Mouse (Mus musculus): ENCODE results near the gene Pxylp1. TPM values are rescaled to one million over a fixed set of nuclear protein-coding genes. Genes with fewer than 3 reads are reported as not detected.

Gene Pxylp1
- polyA plus RNA-seq, 1 experiment = 17.6 TPM

GRCm38 (mm10) chr9:96863539-96863938 lies 28.9 kb downstream of the Pxylp1 start:
- DNase-seq (ENCODE audit: extremely low spot score in 1 of 2, low spot score in 1 of 2) = no peak

GRCm38 (mm10) chr9:96862836-96863235 lies 29.6 kb downstream of the Pxylp1 start:
- no peak for DNase-seq (ENCODE audit: extremely low spot score in 1 of 2, low spot score in 1 of 2)

- peak in 1 of 2 experiments; percentile 50 for DNase-seq (ENCODE audit: extremely low spot score in 1 of 2, low spot score in 1 of 2)
These were observed 31.4 kb downstream of the Pxylp1 start for GRCm38 (mm10) chr9:96861092-96861487.

GRCm38 (mm10) chr9:96860380-96861091 lies 31.9 kb downstream of the Pxylp1 start:
- no peak for DNase-seq (ENCODE audit: extremely low spot score in 1 of 2, low spot score in 1 of 2)

GRCm38 (mm10) chr9:96859027-96859426 lies 33.4 kb downstream of the Pxylp1 start:
- DNase-seq (ENCODE audit: extremely low spot score in 1 of 2, low spot score in 1 of 2) = no peak

GRCm38 (mm10) chr9:96857838-96858237 lies 34.6 kb downstream of the Pxylp1 start:
- no peak for DNase-seq (ENCODE audit: extremely low spot score in 1 of 2, low spot score in 1 of 2)

- DNase-seq (ENCODE audit: extremely low spot score in 1 of 2, low spot score in 1 of 2) = no peak
These were observed 38.9 kb downstream of the Pxylp1 start for GRCm38 (mm10) chr9:96853300-96854186.

GRCm38 (mm10) chr9:96851634-96852033 lies 40.8 kb downstream of the Pxylp1 start:
- peak; percentile 68 to 80 for DNase-seq (ENCODE audit: extremely low spot score in 1 of 2, low spot score in 1 of 2)

GRCm38 (mm10) chr9:96851036-96851435 lies 41.4 kb downstream of the Pxylp1 start:
- DNase-seq (ENCODE audit: extremely low spot score in 1 of 2, low spot score in 1 of 2) = no peak

- DNase-seq (ENCODE audit: extremely low spot score in 1 of 2, low spot score in 1 of 2) = no peak
These were observed 43.5 kb downstream of the Pxylp1 start for GRCm38 (mm10) chr9:96849012-96849411.

- DNase-seq (ENCODE audit: extremely low spot score in 1 of 2, low spot score in 1 of 2) = no peak
These were observed 46.1 kb downstream of the Pxylp1 start for GRCm38 (mm10) chr9:96846361-96846760.

- DNase-seq (ENCODE audit: extremely low spot score in 1 of 2, low spot score in 1 of 2) = peak in 1 of 2 experiments; percentile 58
These were observed 47.7 kb downstream of the Pxylp1 start for GRCm38 (mm10) chr9:96844798-96845209.

- DNase-seq (ENCODE audit: extremely low spot score in 1 of 2, low spot score in 1 of 2) = peak in 1 of 2 experiments; percentile 41
These were observed 53.1 kb downstream of the Pxylp1 start for GRCm38 (mm10) chr9:96839376-96839775.

- DNase-seq (ENCODE audit: extremely low spot score in 1 of 2, low spot score in 1 of 2) = peak in 1 of 2 experiments; percentile 62
These were observed 53.6 kb downstream of the Pxylp1 start for GRCm38 (mm10) chr9:96838864-96839263.

- no peak for DNase-seq (ENCODE audit: extremely low spot score in 1 of 2, low spot score in 1 of 2)
These were observed 54.6 kb downstream of the Pxylp1 start for GRCm38 (mm10) chr9:96837781-96838420.

- DNase-seq (ENCODE audit: extremely low spot score in 1 of 2, low spot score in 1 of 2) = no peak
These were observed 55.5 kb downstream of the Pxylp1 start for GRCm38 (mm10) chr9:96836984-96837383.

- DNase-seq (ENCODE audit: extremely low spot score in 1 of 2, low spot score in 1 of 2) = no peak
These were observed 57.0 kb downstream of the Pxylp1 start for GRCm38 (mm10) chr9:96835374-96835921.

- DNase-seq (ENCODE audit: extremely low spot score in 1 of 2, low spot score in 1 of 2) = no peak
These were observed 58.9 kb downstream of the Pxylp1 start for GRCm38 (mm10) chr9:96833606-96834005.

- DNase-seq (ENCODE audit: extremely low spot score in 1 of 2, low spot score in 1 of 2) = no peak
These were observed 60.0 kb downstream of the Pxylp1 start for GRCm38 (mm10) chr9:96832516-96832915.

GRCm38 (mm10) chr9:96830856-96831359 lies 61.6 kb downstream of the Pxylp1 start:
- DNase-seq (ENCODE audit: extremely low spot score in 1 of 2, low spot score in 1 of 2) = no peak

GRCm38 (mm10) chr9:96829682-96830081 lies 62.8 kb downstream of the Pxylp1 start:
- DNase-seq (ENCODE audit: extremely low spot score in 1 of 2, low spot score in 1 of 2) = no peak
